Mouse (Mus musculus) monocyte, adult 2 months (primary cell): ENCODE measurements around the gene Lrrc27.

ENCODE experiments used
- DNase-seq, 2 experiments: peaks; one replicate each; pipeline ENCODE4 v3.0.0; 2022; ENCODE audit warnings: low spot score in 2 of 2, low read depth in 1 of 2

Lrrc27 gene

DNA sequence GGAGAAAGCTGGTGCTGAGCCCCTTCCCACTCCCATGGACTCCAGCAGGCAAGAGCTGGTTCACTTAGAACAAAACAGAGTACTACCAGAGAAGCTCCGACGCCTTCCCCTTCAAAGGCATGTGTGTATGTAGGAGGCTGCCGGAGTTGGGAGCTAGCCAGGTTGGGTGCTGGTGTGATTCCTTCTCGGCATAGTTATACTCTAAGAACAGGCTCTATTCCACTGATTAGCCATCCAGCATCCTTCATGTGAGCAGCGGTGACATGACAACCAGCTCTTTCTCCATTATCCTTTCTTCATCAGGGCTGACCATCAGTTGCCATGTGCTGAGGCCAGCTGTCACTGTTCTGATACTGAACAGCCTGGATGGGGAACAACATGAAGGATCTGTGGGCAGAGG is 59.1 kb downstream of the Lrrc27 start:
- DNase-seq, result no peak

- DNase-seq, result no peak
These were observed 60.0 kb downstream of the Lrrc27 start for GRCm38 (mm10) chr7:139272639-139273396.

- DNase-seq, result no peak
These were observed 60.6 kb downstream of the Lrrc27 start for GRCm38 (mm10) chr7:139273397-139273719.

- DNase-seq, result no peak
These were observed 62.8 kb downstream of the Lrrc27 start for GRCm38 (mm10) chr7:139275586-139275985.

GRCm38 (mm10) chr7:139276150-139276549 is 63.4 kb downstream of the Lrrc27 start:
- DNase-seq, result no peak

- DNase-seq, result no peak
These were observed 64.7 kb downstream of the Lrrc27 start for GRCm38 (mm10) chr7:139277536-139277935.

DNA sequence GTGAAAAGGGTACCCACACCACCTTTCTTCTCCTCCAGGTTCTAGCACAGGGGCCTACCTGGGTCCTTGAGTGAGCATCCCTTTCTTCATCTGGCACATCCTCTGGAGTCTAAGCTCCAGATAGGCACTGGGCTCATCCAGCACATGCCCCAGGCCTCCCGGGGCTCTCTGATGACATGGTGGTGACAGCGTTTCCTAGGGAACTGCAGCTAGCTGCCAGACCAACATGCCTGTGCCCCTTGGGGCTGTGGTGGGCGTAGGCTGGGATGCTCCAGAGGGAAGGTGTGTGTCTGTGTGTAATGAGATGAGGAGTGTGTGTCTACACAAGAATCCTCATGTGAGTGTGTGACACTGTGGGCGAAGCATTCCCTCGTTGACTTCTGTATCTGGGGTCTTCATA is 66.8 kb downstream of the Lrrc27 start:
- DNase-seq, result no peak

- no peak for DNase-seq
These were observed 67.3 kb downstream of the Lrrc27 start for GRCm38 (mm10) chr7:139280044-139280443.

DNA sequence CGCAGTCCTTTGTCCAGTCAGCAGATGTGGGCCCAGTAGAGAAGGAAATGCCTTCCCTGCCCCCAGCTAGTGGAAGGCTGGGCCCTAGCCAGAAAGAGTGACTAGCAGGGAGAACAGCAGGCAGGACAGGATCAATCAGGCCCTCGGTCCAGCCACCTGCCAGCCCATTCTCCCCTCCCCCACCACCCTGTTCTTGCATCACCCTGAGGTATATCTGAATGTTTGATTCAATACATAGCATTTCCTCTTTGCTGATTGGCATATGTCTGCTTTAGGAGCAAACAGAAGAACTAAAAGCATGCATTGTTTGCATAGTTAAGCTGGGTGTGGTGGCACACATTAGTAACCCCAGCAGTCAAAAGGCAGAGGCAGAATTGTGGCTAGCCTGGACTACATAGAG is 68.4 kb downstream of the Lrrc27 start:
- no peak for DNase-seq

DNA sequence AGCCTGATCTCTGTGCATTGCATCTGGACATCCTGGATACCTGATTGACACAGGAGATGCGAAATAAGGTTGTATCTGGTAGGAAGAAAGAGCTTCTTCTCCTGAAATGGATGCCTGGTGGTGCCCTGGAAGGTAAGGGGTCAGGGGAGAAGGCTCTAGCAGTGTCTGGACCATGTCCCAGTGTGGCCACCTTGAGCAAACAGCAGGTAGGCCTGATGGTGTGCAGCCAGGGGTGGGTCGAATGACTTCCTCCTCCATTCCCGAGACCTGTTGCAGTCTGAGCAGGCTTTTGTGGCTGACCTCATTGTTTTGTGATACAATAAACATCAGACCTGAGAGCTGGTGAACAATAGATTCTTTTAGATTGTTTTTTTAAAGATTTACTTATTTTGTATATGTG is 69.2 kb downstream of the Lrrc27 start:
- DNase-seq, result no peak

- DNase-seq, result no peak
These were observed 72.6 kb downstream of the Lrrc27 start for GRCm38 (mm10) chr7:139285295-139285943.

DNA sequence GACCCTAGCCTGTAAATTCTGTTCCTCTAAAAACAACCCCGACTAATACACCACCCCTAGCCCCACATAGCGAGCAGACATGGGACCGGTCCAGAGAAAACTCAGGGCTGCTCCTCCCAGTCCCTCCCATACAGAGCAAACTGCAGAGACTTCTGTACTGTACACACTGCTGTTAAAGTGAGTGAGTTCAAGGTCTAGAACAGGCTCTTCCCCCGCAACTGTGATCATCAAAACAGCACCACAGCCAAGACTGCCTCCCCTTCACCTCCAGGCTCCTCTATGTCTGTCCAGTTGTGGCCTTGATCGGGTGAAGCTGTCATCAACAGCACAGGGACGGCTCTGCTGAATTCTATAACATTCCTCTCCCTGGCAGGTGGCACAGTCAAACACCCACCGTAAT is 75.8 kb downstream of the Lrrc27 start:
- no peak for DNase-seq
